Mouse (Mus musculus) thymus, postnatal 10 days (tissue): ENCODE data around the gene Hbb-bh1.
A peak's percentile ranks its signal among the peaks of the same experiment; 100 is the strongest.
"Not testable (repeated sequence)": the region's sequence is repeated elsewhere in the genome, so short reads cannot be mapped to it uniquely, and the experiment has no call there.

Experiments used
- DNase-seq, 2 experiments: peaks; one replicate each; pipeline ENCODE4 v3.0.0; 2021; ENCODE audit warnings: low spot score in 2 of 2

Gene Hbb-bh1

GRCm38 (mm10) chr7:103812174-103812573, 30.8 kb downstream of the Hbb-bh1 start:
- DNase-seq = no peak

GRCm38 (mm10) chr7:103811223-103811845, 31.6 kb downstream of the Hbb-bh1 start:
- DNase-seq = no peak

GRCm38 (mm10) chr7:103810746-103811145, 32.2 kb downstream of the Hbb-bh1 start:
- DNase-seq = no peak

- DNase-seq = no peak
These were observed 32.7 kb downstream of the Hbb-bh1 start for GRCm38 (mm10) chr7:103810296-103810695.

GRCm38 (mm10) chr7:103809801-103810155, 33.2 kb downstream of the Hbb-bh1 start:
- no peak for DNase-seq

GRCm38 (mm10) chr7:103808971-103809800, 33.8 kb downstream of the Hbb-bh1 start:
- no peak for DNase-seq

GRCm38 (mm10) chr7:103808120-103808519, 34.8 kb downstream of the Hbb-bh1 start:
- DNase-seq = not testable (repeated sequence)

GRCm38 (mm10) chr7:103806856-103807255, 36.1 kb downstream of the Hbb-bh1 start:
- DNase-seq = peak in 1 of 2 experiments; percentile 31

- DNase-seq = no peak
These were observed 50.1 kb downstream of the Hbb-bh1 start for GRCm38 (mm10) chr7:103792669-103793388.

GRCm38 (mm10) chr7:103791721-103792120, 51.2 kb downstream of the Hbb-bh1 start, which contains the start of gene Olfr67:
TSS of gene Olfr67 (minus strand) at chr7:103791821.
- no peak for DNase-seq
